Mouse (Mus musculus) heart, postnatal 14 days (tissue): ENCODE measurements around the gene H2-Eb1. TPM values are rescaled to one million over a fixed set of nuclear protein-coding genes. Genes with fewer than 3 reads are reported as not detected.

Source experiments
- DNase-seq, 2 experiments: peaks; one replicate each; pipeline ENCODE4 v3.0.0; 2021 to 2022
- intact Hi-C: fragments of 180-260 bp; cut with DNase I; formaldehyde crosslinking; loops from one replicate; pipeline ENCODE4 v1.15.1; 2025
- total RNA-seq, 2 experiments: library from RNA; stranded (reverse); gene quantifications; 2 replicates each; pipeline ENCODE4 v1.2.3; 2021

H2-Eb1 gene
- total RNA-seq, 2 experiments from 2014 or later, result 5.8 to 11.8 TPM

GRCm38 (mm10) chr17:34363676-34364310 is 58.1 kb downstream of the H2-Eb1 start:
- no peak for DNase-seq
- intact Hi-C loops, result no loop called here

DNA sequence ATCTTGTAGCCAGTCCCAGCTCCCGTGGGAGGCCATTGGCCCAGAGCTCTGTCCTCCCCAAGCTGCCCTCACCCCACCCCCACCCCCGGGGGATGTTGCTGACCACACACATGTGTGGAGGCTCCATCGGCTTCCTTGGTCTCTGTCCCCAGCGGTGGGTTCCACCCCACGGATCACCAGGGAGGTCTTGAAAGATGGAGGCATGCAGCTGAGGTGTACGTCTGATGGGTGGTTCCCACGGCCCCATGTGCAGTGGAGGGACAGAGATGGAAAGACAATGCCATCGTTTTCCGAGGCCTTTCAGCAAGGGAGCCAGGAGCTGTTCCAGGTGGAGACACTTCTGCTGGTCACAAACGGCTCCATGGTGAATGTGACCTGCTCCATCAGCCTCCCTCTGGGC is 59.4 kb downstream of the H2-Eb1 start:
- DNase-seq, result peak in 1 of 2 experiments; percentile 8
- intact Hi-C loops, result no loop called here

Other genes with a start within 250 kb of the H2-Eb1 start
- under 1 TPM; 0.33 to 0.54 TPM for gene H2-Oa, start 213.5 kb upstream of the H2-Eb1 start, total RNA-seq
- 1 to 10 TPM; 3.5 to 4.0 TPM for gene H2-DMa, start 186.3 kb upstream of the H2-Eb1 start, total RNA-seq
- 10 to 100 TPM; 93.2 to 99.4 TPM for gene Brd2, start 183.2 kb upstream of the H2-Eb1 start, total RNA-seq
- gene H2-DMb2, start 162.6 kb upstream of the H2-Eb1 start, total RNA-seq, result 1 to 10 TPM in 1 of 2 experiments, under 1 TPM in 1; 0.96 to 1.6 TPM
- gene H2-DMb1, start 152.8 kb upstream of the H2-Eb1 start, total RNA-seq, result 1 to 10 TPM; 1.4 to 1.8 TPM
- 1 to 10 TPM; 5.4 to 5.5 TPM for gene Tap1, start 118.3 kb upstream of the H2-Eb1 start, total RNA-seq
- 1 to 10 TPM; 6.5 to 7.2 TPM for gene Psmb9, start 118.1 kb upstream of the H2-Eb1 start, total RNA-seq
- 10 to 100 TPM in 1 of 2 experiments, 1 to 10 TPM in 1; 8.9 to 13.0 TPM for gene Psmb8, start 108.1 kb upstream of the H2-Eb1 start, total RNA-seq
- 10 to 100 TPM; 18.9 to 20.7 TPM for gene Tap2, start 102.3 kb upstream of the H2-Eb1 start, total RNA-seq
- gene H2-Ob, start 67.0 kb upstream of the H2-Eb1 start, total RNA-seq, result under 1 TPM; 0.88 TPM
- 10 to 100 TPM in 1 of 2 experiments, 1 to 10 TPM in 1; 6.6 to 12.7 TPM for gene H2-Ab1, start 48.2 kb upstream of the H2-Eb1 start, total RNA-seq
- gene H2-Aa, start 18.0 kb upstream of the H2-Eb1 start, total RNA-seq, result 10 to 100 TPM in 1 of 2 experiments, 1 to 10 TPM in 1; 7.0 to 13.1 TPM
- under 1 TPM in 1 of 2 experiments, not detected in 1; 0.10 TPM for gene H2-Eb2, start 19.8 kb downstream of the H2-Eb1 start, total RNA-seq
- under 1 TPM; 0.27 to 0.33 TPM for gene Btnl2, start 49.0 kb downstream of the H2-Eb1 start, total RNA-seq
- not detected for gene Btnl1, start 71.3 kb downstream of the H2-Eb1 start, total RNA-seq
- gene BC051142, start 93.0 kb downstream of the H2-Eb1 start, total RNA-seq, result under 1 TPM in 1 of 2 experiments, not detected in 1; 0.24 TPM
- not detected for gene Btnl4, start 171.5 kb downstream of the H2-Eb1 start, total RNA-seq
- not detected for gene Btnl6, start 211.5 kb downstream of the H2-Eb1 start, total RNA-seq